Mouse (Mus musculus): ENCODE results near the gene Gm19668. TPM values are rescaled to one million over a fixed set of nuclear protein-coding genes. Genes with fewer than 3 reads are reported as not detected.

Gene Gm19668
- total and polyA plus RNA-seq, 3 experiments, result not detected

Other genes starting within 250 kb of the Gm19668 start
Only the 30 nearest of the 33 such genes appear.
- gene Sumo3, start 193.0 kb downstream of the Gm19668 start, total RNA-seq (2021), result 10 to 100 TPM; 66.4 to 67.8 TPM
- gene Sumo3, start 193.0 kb downstream of the Gm19668 start, polyA plus RNA-seq (2012; rRNA removed), result 122 and 167 TPM in 2 replicates
- 10 to 100 TPM; 15.5 to 15.8 TPM for gene Gm49325, start 192.9 kb downstream of the Gm19668 start, total RNA-seq (2021)
- gene Gm49325, start 192.9 kb downstream of the Gm19668 start, polyA plus RNA-seq (2012; rRNA removed), result not detected in 2 replicates
- gene Ube2g2, start 176.9 kb downstream of the Gm19668 start, total RNA-seq (2021), result 10 to 100 TPM; 74.6 to 80.9 TPM
- 53.5 and 69.7 TPM in 2 replicates for gene Ube2g2, start 176.9 kb downstream of the Gm19668 start, polyA plus RNA-seq (2012; rRNA removed)
- not detected for gene Tspear, start 112.6 kb downstream of the Gm19668 start, total RNA-seq (2021)
- not detected in 2 replicates for gene Tspear, start 112.6 kb downstream of the Gm19668 start, polyA plus RNA-seq (2012; rRNA removed)
- not detected for gene Gm19402, start 108.4 kb downstream of the Gm19668 start, total RNA-seq (2021)
- gene Gm19402, start 108.4 kb downstream of the Gm19668 start, polyA plus RNA-seq (2012; rRNA removed), result not detected in 2 replicates
- gene Gm9508, start 101.9 kb downstream of the Gm19668 start, total RNA-seq (2021), result not detected
- not detected in 2 replicates for gene Gm9508, start 101.9 kb downstream of the Gm19668 start, polyA plus RNA-seq (2012; rRNA removed)
- gene Gm10272, start 92.5 kb downstream of the Gm19668 start, total RNA-seq (2021), result not detected
- not detected in 2 replicates for gene Gm10272, start 92.5 kb downstream of the Gm19668 start, polyA plus RNA-seq (2012; rRNA removed)
- not detected for gene Gm10024, start 87.7 kb downstream of the Gm19668 start, total RNA-seq (2021)
- not detected in 2 replicates for gene Gm10024, start 87.7 kb downstream of the Gm19668 start, polyA plus RNA-seq (2012; rRNA removed)
- gene Gm10142, start 83.3 kb downstream of the Gm19668 start, total RNA-seq (2021), result not detected
- gene Gm10142, start 83.3 kb downstream of the Gm19668 start, polyA plus RNA-seq (2012; rRNA removed), result not detected in 2 replicates
- not detected for gene Krtap12-1, start 78.5 kb downstream of the Gm19668 start, total RNA-seq (2021)
- gene Krtap12-1, start 78.5 kb downstream of the Gm19668 start, polyA plus RNA-seq (2012; rRNA removed), result not detected in 2 replicates
- gene Gm10100, start 72.6 kb downstream of the Gm19668 start, total RNA-seq (2021), result not detected
- not detected in 2 replicates for gene Gm10100, start 72.6 kb downstream of the Gm19668 start, polyA plus RNA-seq (2012; rRNA removed)
- not detected for gene Gm18596, start 56.5 kb downstream of the Gm19668 start, total RNA-seq (2021)
- not detected in 2 replicates for gene Gm18596, start 56.5 kb downstream of the Gm19668 start, polyA plus RNA-seq (2012; rRNA removed)
- gene Gm9736, start 47.8 kb downstream of the Gm19668 start, total RNA-seq (2021), result not detected
- gene Gm9736, start 47.8 kb downstream of the Gm19668 start, polyA plus RNA-seq (2012; rRNA removed), result not detected in 2 replicates
- gene Gm3233, start 39.5 kb downstream of the Gm19668 start, total RNA-seq (2021), result not detected
- not detected in 2 replicates for gene Gm3233, start 39.5 kb downstream of the Gm19668 start, polyA plus RNA-seq (2012; rRNA removed)
- gene Gm3238, start 27.8 kb downstream of the Gm19668 start, total RNA-seq (2021), result not detected
- not detected in 2 replicates for gene Gm3238, start 27.8 kb downstream of the Gm19668 start, polyA plus RNA-seq (2012; rRNA removed)
- not detected for gene Gm7138, start 22.2 kb downstream of the Gm19668 start, total RNA-seq (2021)
- gene Gm7138, start 22.2 kb downstream of the Gm19668 start, polyA plus RNA-seq (2012; rRNA removed), result not detected in 2 replicates
- not detected for gene Gm3250, start 16.6 kb downstream of the Gm19668 start, total RNA-seq (2021)
- not detected in 2 replicates for gene Gm3250, start 16.6 kb downstream of the Gm19668 start, polyA plus RNA-seq (2012; rRNA removed)
- gene Gm7137, start 10.9 kb downstream of the Gm19668 start, total RNA-seq (2021), result not detected
- not detected in 2 replicates for gene Gm7137, start 10.9 kb downstream of the Gm19668 start, polyA plus RNA-seq (2012; rRNA removed)
- not detected for gene Gm9639, start 4.1 kb downstream of the Gm19668 start, total RNA-seq (2021)
- not detected in 2 replicates for gene Gm9639, start 4.1 kb downstream of the Gm19668 start, polyA plus RNA-seq (2012; rRNA removed)
- not detected for gene Gm9507, start 12.7 kb upstream of the Gm19668 start, total RNA-seq (2021)
- not detected in 2 replicates for gene Gm9507, start 12.7 kb upstream of the Gm19668 start, polyA plus RNA-seq (2012; rRNA removed)
- gene Gm2696, start 15.5 kb upstream of the Gm19668 start, total RNA-seq (2021), result not detected
- gene Gm2696, start 15.5 kb upstream of the Gm19668 start, polyA plus RNA-seq (2012; rRNA removed), result not detected in 2 replicates
- gene Krtap10-4, start 28.0 kb upstream of the Gm19668 start, total RNA-seq (2021), result not detected
- gene Krtap10-4, start 28.0 kb upstream of the Gm19668 start, polyA plus RNA-seq (2012; rRNA removed), result not detected in 2 replicates
- not detected for gene Krtap10-10, start 36.8 kb upstream of the Gm19668 start, total RNA-seq (2021)
- not detected in 2 replicates for gene Krtap10-10, start 36.8 kb upstream of the Gm19668 start, polyA plus RNA-seq (2012; rRNA removed)
- gene Gm36176, start 47.7 kb upstream of the Gm19668 start, total RNA-seq (2021), result not detected
- gene Gm36176, start 47.7 kb upstream of the Gm19668 start, polyA plus RNA-seq (2012; rRNA removed), result not detected in 2 replicates
- not detected for gene Gm10318, start 53.7 kb upstream of the Gm19668 start, total RNA-seq (2021)
- gene Gm10318, start 53.7 kb upstream of the Gm19668 start, polyA plus RNA-seq (2012; rRNA removed), result not detected in 2 replicates
- not detected for gene Gm3285, start 62.8 kb upstream of the Gm19668 start, total RNA-seq (2021)
- not detected in 2 replicates for gene Gm3285, start 62.8 kb upstream of the Gm19668 start, polyA plus RNA-seq (2012; rRNA removed)
- gene Lrrc3, start 103.4 kb upstream of the Gm19668 start, total RNA-seq (2021), result under 1 TPM; 0.57 to 0.86 TPM
- 0.62 and 0.85 TPM in 2 replicates for gene Lrrc3, start 103.4 kb upstream of the Gm19668 start, polyA plus RNA-seq (2012; rRNA removed)
- gene Trpm2, start 171.4 kb upstream of the Gm19668 start, total RNA-seq (2021), result under 1 TPM; 0.75 to 0.78 TPM
- 0.53 and 0.55 TPM in 2 replicates for gene Trpm2, start 171.4 kb upstream of the Gm19668 start, polyA plus RNA-seq (2012; rRNA removed)
- gene 1810043G02Rik, start 179.4 kb upstream of the Gm19668 start, total RNA-seq (2021), result 10 to 100 TPM in 1 of 2 experiments, 1 to 10 TPM in 1; 8.9 to 10.7 TPM
- gene 1810043G02Rik, start 179.4 kb upstream of the Gm19668 start, polyA plus RNA-seq (2012; rRNA removed), result 21.7 and 24.9 TPM in 2 replicates
- gene Pfkl, start 210.9 kb upstream of the Gm19668 start, total RNA-seq (2021), result 100 to 1,000 TPM; 109 to 115 TPM
- 101 and 156 TPM in 2 replicates for gene Pfkl, start 210.9 kb upstream of the Gm19668 start, polyA plus RNA-seq (2012; rRNA removed)